23 mouse cellular contexts compared by ENCODE assay signal in genomic region chr6:86924746-86925145, GRCm38 (mm10).
"Had no signal": no experiment of that assay in that cellular context is flagged by ENCODE, and none has a peak within 500 bp of the region (broad histone marks: within the 10 kb centered on the region; RNA-seq: fewer than 3 reads in every experiment).

No protein-coding gene starts in this region.

- H3K4me1 ChIP-seq: embryonic facial prominence, embryonic 10.5 days; embryonic facial prominence, embryonic 12.5 days; embryonic facial prominence, embryonic 13.5 days; forebrain, embryonic 10.5 days; forebrain, embryonic 12.5 days; forebrain, embryonic 13.5 days had no signal

- H3K4me3 ChIP-seq: embryonic facial prominence, embryonic 10.5 days; embryonic facial prominence, embryonic 12.5 days; embryonic facial prominence, embryonic 13.5 days; embryonic facial prominence, embryonic 15.5 days; erythroblast, embryonic 14.5 days; forebrain, embryonic 10.5 days; forebrain, embryonic 12.5 days; forebrain, embryonic 13.5 days; forebrain, embryonic 15.5 days; gastrocnemius, adult 2 months; heart, adult 2 months had no signal

- DNase-seq: cerebellum, adult 9-10 months; cerebellum, adult 9-11 months; cerebellum, postnatal 10 days; cerebellum, postnatal 14 days; cerebellum, postnatal 36 days; embryo, embryonic 11 days; forebrain, postnatal 0 days; gastrocnemius, adult 2 months; gastrocnemius, postnatal 10 days; gastrocnemius, postnatal 14 days; gastrocnemius, postnatal 25 days; gastrocnemius, postnatal 36 days; heart, adult 18-20 months; heart, adult 2 months had no signal
